Mouse (Mus musculus) MEL (cell line): ENCODE results near the gene Tssk3. TPM values are rescaled to one million over a fixed set of nuclear protein-coding genes. Genes with fewer than 3 reads are reported as not detected.

ENCODE experiments used
- DNase-seq: peaks from one replicate; pipeline ENCODE4 v3.0.0; 2011; ENCODE audit warnings: low read depth, low spot score
- H3K27ac ChIP-seq: 2 replicates; pipeline ENCODE4 v1.5.1; 2012; ENCODE audit warnings: low read depth, mild to moderate bottlenecking, control low read depth, low read length, moderate library complexity; ENCODE audit not compliant: control insufficient read depth
- H3K27me3 ChIP-seq, 2 experiments: fragments of 150-350 bp in 1 of 2; sonication (generic) in 1 of 2; 2 replicates each; pipeline ENCODE4 v1.6.1; 2012; ENCODE audit warnings: low read length in 2 of 2, mild to moderate bottlenecking in 2 of 2, improper control_type of control experiment in 1 of 2, moderate library complexity in 1 of 2; ENCODE audit not compliant: insufficient read depth in 2 of 2, control insufficient read depth in 1 of 2
- H3K36me3 ChIP-seq, 2 experiments: 2 replicates each; pipeline ENCODE4 v1.6.1; 2012 to 2014; ENCODE audit warnings: low read length in 2 of 2, improper control_type of control experiment in 1 of 2, inconsistent platforms in 1 of 2, mild to moderate bottlenecking in 1 of 2; ENCODE audit not compliant: insufficient read depth in 2 of 2, control insufficient read depth in 1 of 2
- H3K4me1 ChIP-seq, 2 experiments: fragments of 150-350 bp in 1 of 2; sonication (generic) in 1 of 2; 2 replicates each; pipeline ENCODE4 v1.6.1; 2012; ENCODE audit warnings: low read length in 2 of 2, improper control_type of control experiment in 1 of 2, mild to moderate bottlenecking in 1 of 2; ENCODE audit not compliant: insufficient read depth in 2 of 2, control insufficient read depth in 1 of 2
- H3K4me3 ChIP-seq, 2 experiments: fragments of 150-350 bp in 1 of 2; sonication (generic) in 1 of 2; 2 replicates each; pipeline ENCODE4 v1.5.1; 2012; ENCODE audit warnings: low read depth in 2 of 2, low read length in 2 of 2, mild to moderate bottlenecking in 2 of 2, moderate library complexity in 2 of 2, control low read depth in 1 of 2, improper control_type of control experiment in 1 of 2; ENCODE audit not compliant: control insufficient read depth in 1 of 2, insufficient read depth in 1 of 2
- H3K79me2 ChIP-seq: 2 replicates; pipeline ENCODE4 v1.6.1; 2012; ENCODE audit warnings: mild to moderate bottlenecking, low read length, moderate library complexity; ENCODE audit not compliant: control insufficient read depth, poor library complexity, insufficient read depth
- H3K9ac ChIP-seq: 2 replicates; pipeline ENCODE4 v1.6.1; 2012; ENCODE audit warnings: low read depth, mild to moderate bottlenecking, control low read depth, low read length, moderate library complexity; ENCODE audit not compliant: control insufficient read depth, poor library complexity, severe bottlenecking
- H3K9me3 ChIP-seq: fragments of 150-350 bp; sonication (generic); replicated peaks from 2 replicates; pipeline ENCODE4 v1.6.1; 2012; ENCODE audit warnings: mild to moderate bottlenecking, low read length, improper control_type of control experiment, moderate library complexity; ENCODE audit not compliant: insufficient read depth
- BHLHE40 ChIP-seq: IDR thresholded peaks from 2 replicates; pipeline ENCODE4 v1.6.1; 2012; ENCODE audit warnings: low read depth, mild to moderate bottlenecking, inconsistent platforms, low read length, improper control_type of control experiment, borderline replicate concordance
- CHD1 ChIP-seq: IDR thresholded peaks from 2 replicates; pipeline ENCODE4 v1.6.1; 2012; ENCODE audit warnings: low read depth, mild to moderate bottlenecking, inconsistent platforms, low read length, improper control_type of control experiment
- CTCF ChIP-seq, 3 experiments: IDR thresholded peaks in 2 of 3; conservative IDR thresholded peaks in 1 of 3; 2 replicates each; pipeline ENCODE4 v1.5.1; 2011 to 2012; ENCODE audit warnings: low read length in 3 of 3, low read depth in 2 of 3, mild to moderate bottlenecking in 2 of 3, improper control_type of control experiment in 1 of 3, inconsistent platforms in 1 of 3, mixed read lengths in 1 of 3, moderate library complexity in 1 of 3; ENCODE audit not compliant: control insufficient read depth in 1 of 3, insufficient read depth in 1 of 3, poor library complexity in 1 of 3, severe bottlenecking in 1 of 3
- E2F4 ChIP-seq: IDR thresholded peaks from 2 replicates; pipeline ENCODE4 v1.6.1; 2011; ENCODE audit warnings: low read depth, low read length, improper control_type of control experiment, borderline replicate concordance
- ELF1 ChIP-seq: IDR thresholded peaks from 2 replicates; pipeline ENCODE4 v1.6.1; 2014; ENCODE audit warnings: low read depth, mild to moderate bottlenecking, inconsistent platforms, low read length, improper control_type of control experiment, moderate library complexity
- EP300 ChIP-seq, 2 experiments: IDR thresholded peaks; 2 replicates each; pipeline ENCODE4 v1.6.1; 2011; ENCODE audit warnings: improper control_type of control experiment in 2 of 2, low read length in 2 of 2, low read depth in 1 of 2, mild to moderate bottlenecking in 1 of 2
- ETS1 ChIP-seq: IDR thresholded peaks from 2 replicates; pipeline ENCODE4 v1.6.1; 2012; ENCODE audit warnings: low read depth, mild to moderate bottlenecking, inconsistent platforms, low read length, improper control_type of control experiment, moderate library complexity
- GABPA ChIP-seq: IDR thresholded peaks from 2 replicates; pipeline ENCODE4 v1.6.1; 2012; ENCODE audit warnings: low read depth, mild to moderate bottlenecking, inconsistent platforms, low read length, improper control_type of control experiment, moderate library complexity
- GATA1 ChIP-seq: IDR thresholded peaks from 2 replicates; pipeline ENCODE4 v1.6.1; 2011; ENCODE audit warnings: low read depth, low read length, improper control_type of control experiment
- HCFC1 ChIP-seq: IDR thresholded peaks from 2 replicates; pipeline ENCODE4 v1.6.1; 2012; ENCODE audit warnings: low read depth, mild to moderate bottlenecking, inconsistent platforms, low read length, improper control_type of control experiment, moderate library complexity
- MAFK ChIP-seq: IDR thresholded peaks from 2 replicates; pipeline ENCODE4 v1.6.1; 2011; ENCODE audit warnings: low read depth, mild to moderate bottlenecking, low read length, improper control_type of control experiment, borderline replicate concordance
- MAX ChIP-seq: IDR thresholded peaks from 2 replicates; pipeline ENCODE4 v1.6.1; 2011; ENCODE audit warnings: low read length, improper control_type of control experiment
- MXI1 ChIP-seq: IDR thresholded peaks from 2 replicates; pipeline ENCODE4 v1.6.1; 2011; ENCODE audit warnings: mild to moderate bottlenecking, low read depth, low read length, improper control_type of control experiment
- POLR2A ChIP-seq, 2 experiments: IDR thresholded peaks; 2 replicates each; pipeline ENCODE4 v1.6.1; 2011 to 2012; ENCODE audit warnings: low read length in 2 of 2, mild to moderate bottlenecking in 2 of 2, control low read depth in 1 of 2, improper control_type of control experiment in 1 of 2, low read depth in 1 of 2, moderate library complexity in 1 of 2; ENCODE audit not compliant: control insufficient read depth in 1 of 2, insufficient read depth in 1 of 2, poor library complexity in 1 of 2
- RAD21 ChIP-seq: IDR thresholded peaks from 2 replicates; pipeline ENCODE4 v1.6.1; 2011; ENCODE audit warnings: mild to moderate bottlenecking, low read depth, low read length, improper control_type of control experiment
- RCOR1 ChIP-seq: IDR thresholded peaks from 2 replicates; pipeline ENCODE4 v1.6.1; 2012; ENCODE audit warnings: low read depth, mild to moderate bottlenecking, inconsistent platforms, low read length, improper control_type of control experiment
- SIN3A ChIP-seq: IDR thresholded peaks from 2 replicates; pipeline ENCODE4 v1.6.1; 2012; ENCODE audit warnings: low read length, improper control_type of control experiment, inconsistent platforms
- SMC3 ChIP-seq: IDR thresholded peaks from 2 replicates; pipeline ENCODE4 v1.6.1; 2011; ENCODE audit warnings: low read depth, low read length, improper control_type of control experiment
- TAL1 ChIP-seq: IDR thresholded peaks from 2 replicates; pipeline ENCODE4 v1.6.1; 2012; ENCODE audit warnings: mild to moderate bottlenecking, inconsistent platforms, low read length, moderate library complexity, mixed read lengths
- TBP ChIP-seq: IDR thresholded peaks from 2 replicates; pipeline ENCODE4 v1.8.0; 2011; ENCODE audit warnings: low read depth, low read length, improper control_type of control experiment
- UBTF ChIP-seq: IDR thresholded peaks from 2 replicates; pipeline ENCODE4 v1.6.1; 2012; ENCODE audit warnings: low read depth, mild to moderate bottlenecking, inconsistent platforms, low read length, improper control_type of control experiment, moderate library complexity, borderline replicate concordance; ENCODE audit not compliant: insufficient read depth
- USF2 ChIP-seq, 2 experiments: IDR thresholded peaks; 2 replicates each; pipeline ENCODE4 v1.6.1; 2011 to 2012; ENCODE audit warnings: improper control_type of control experiment in 2 of 2, low read length in 2 of 2, borderline replicate concordance in 1 of 2, inconsistent platforms in 1 of 2, low read depth in 1 of 2, mild to moderate bottlenecking in 1 of 2; ENCODE audit not compliant: insufficient read depth in 1 of 2
- ZKSCAN1 ChIP-seq: IDR thresholded peaks from 2 replicates; pipeline ENCODE4 v1.6.1; 2012; ENCODE audit warnings: low read depth, mild to moderate bottlenecking, inconsistent platforms, low read length, improper control_type of control experiment, moderate library complexity
- polyA plus RNA-seq, 2 experiments: library from polyadenylated mRNA; stranded (reverse) in 1 of 2; unstranded in 1 of 2; fragments of >175 nt in 1 of 2; fragments of >200 nt in 1 of 2; gene quantifications; 2 replicates each; pipeline versions ENCODE4 v1.2.1 to v1.2.4; 2012; ENCODE audit warnings: low replicate concordance in 2 of 2, low read depth in 1 of 2; ENCODE audit not compliant: insufficient read length in 2 of 2, insufficient read depth in 1 of 2, missing spikeins in 1 of 2
- total RNA-seq: library from RNA; depleted of rRNA; stranded (reverse); fragments of 300-350 nt; gene quantifications from 2 replicates; pipeline ENCODE4 v1.2.3, GENCODE M21; 2012

Gene Tssk3
- total and polyA plus RNA-seq, 3 experiments, result not detected

GRCm38 (mm10) chr4:129518519-129518918 is 27.7 kb upstream of the Tssk3 start:
- DNase-seq, result no peak
- no peak overlapping the region for H3K27ac ChIP-seq
- no peak for TF ChIP-seq GABPA
- TF ChIP-seq USF2 (IDR thresholded peaks at IDR 0.05; ENCODE audit: borderline replicate concordance in 1 of 2, insufficient read depth in 1 of 2, low read depth in 1 of 2, low read length in 2 of 2), result no peak
- no peak for TF ChIP-seq E2F4
- TF ChIP-seq BHLHE40, result no peak
- no peak for TF ChIP-seq CHD1
- no peak for TF ChIP-seq ZKSCAN1
- TF ChIP-seq ELF1, result no peak
- TF ChIP-seq SIN3A, result no peak
- TF ChIP-seq RCOR1, result no peak
- no peak for TF ChIP-seq TBP
- no peak for TF ChIP-seq TAL1
- no peak for TF ChIP-seq HCFC1
- no peak for TF ChIP-seq POLR2A (IDR thresholded peaks at IDR 0.05; ENCODE audit: control insufficient read depth in 1 of 2, insufficient read depth in 1 of 2, low read depth in 1 of 2, low read length in 2 of 2, poor library complexity in 1 of 2)
- TF ChIP-seq ETS1, result no peak
- no peak for TF ChIP-seq MXI1
- no peak for TF ChIP-seq MAX
- no peak for TF ChIP-seq RAD21
- TF ChIP-seq CTCF (IDR thresholded peaks at IDR 0.05 in 2 of 3, conservative IDR thresholded peaks at IDR 0.05 in 1 of 3; ENCODE audit: control insufficient read depth in 1 of 3, insufficient read depth in 1 of 3, low read depth in 2 of 3, low read length in 3 of 3, poor library complexity in 1 of 3, severe bottlenecking in 1 of 3), result no peak
- no peaks in the 10 kb centered on the region for H3K9me3 ChIP-seq
- H3K79me2 ChIP-seq, result no peaks in the 10 kb centered on the region; the same call in 1 of the 2 replicates
- peaks cover 0 to 14% of the 10 kb centered on the region in 2 experiments; a peak in 2 of 4 replicates for H3K36me3 ChIP-seq
- no peak overlapping the region for H3K4me3 ChIP-seq
- no peaks in the 10 kb centered on the region for H3K4me1 ChIP-seq
- H3K27me3 ChIP-seq, result no peaks in the 10 kb centered on the region
- H3K9ac ChIP-seq, result no peak overlapping the region

- Histone ChIP-seq H3K27me3 (no peaks in the 10 kb centered on the region), H3K9me3 (no peaks in the 10 kb centered on the region), H3K4me1 (no peaks in the 10 kb centered on the region), H3K36me3 (peaks cover 0 to 9% of the 10 kb centered on the region in 2 experiments; a peak in 2 of 4 replicates), H3K9ac (no peak overlapping the region), H3K27ac (no peak overlapping the region), H3K79me2 (no peaks in the 10 kb centered on the region; the same call in 1 of the 2 replicates), H3K4me3 (no peak overlapping the region)
- TF ChIP-seq MAFK (no peak), GATA1 (no peak), UBTF (no peak), SMC3 (no peak), EP300 (IDR thresholded peaks at IDR 0.05; ENCODE audit: low read depth in 1 of 2, low read length in 2 of 2) (no peak), USF2 (IDR thresholded peaks at IDR 0.05; ENCODE audit: borderline replicate concordance in 1 of 2, insufficient read depth in 1 of 2, low read depth in 1 of 2, low read length in 2 of 2) (no peak)
- DNase-seq, result no peak
Observed at GRCm38 (mm10) chr4:129516925-129517324, 26.1 kb upstream of the Tssk3 start.
